Mouse (Mus musculus) midbrain, embryonic 15.5 days (tissue): ENCODE results near the gene Syt9. TPM values are rescaled to one million over a fixed set of nuclear protein-coding genes. Genes with fewer than 3 reads are reported as not detected.
A peak's percentile ranks its signal among the peaks of the same experiment; 100 is the strongest.
"Not testable (repeated sequence)": the region's sequence is repeated elsewhere in the genome, so short reads cannot be mapped to it uniquely, and the experiment has no call there.

Source experiments
- ATAC-seq: fragments of 200-750 bp; cut with Nextera tagmentation; replicated peaks from 2 replicates; pipeline ENCODE4 v1.8.0; 2017; ENCODE audit warnings: moderate TSS enrichment
- H3K27ac ChIP-seq: fragments of 300-500 bp; sonication (generic); 2 replicates; pipeline ENCODE4 v1.5.1; 2015; ENCODE audit warnings: mild to moderate bottlenecking, inconsistent platforms
- H3K27me3 ChIP-seq: fragments of 300-500 bp; sonication (generic); replicated peaks from 2 replicates; pipeline ENCODE4 v1.6.1; 2015; ENCODE audit warnings: inconsistent platforms
- H3K36me3 ChIP-seq: fragments of 300-500 bp; sonication (generic); replicated peaks from 2 replicates; pipeline ENCODE4 v1.6.1; 2015; ENCODE audit warnings: inconsistent platforms
- H3K4me1 ChIP-seq: fragments of 300-500 bp; sonication (generic); 2 replicates; pipeline ENCODE4 v1.6.1; 2015; ENCODE audit warnings: inconsistent platforms
- H3K4me2 ChIP-seq: fragments of 300-500 bp; sonication (generic); 2 replicates; pipeline ENCODE4 v1.6.1; 2015; ENCODE audit warnings: inconsistent platforms, mild to moderate bottlenecking, moderate library complexity
- H3K4me3 ChIP-seq: fragments of 300-500 bp; sonication (generic); 2 replicates; pipeline ENCODE4 v1.5.1; 2015; ENCODE audit warnings: mild to moderate bottlenecking, inconsistent platforms
- H3K9ac ChIP-seq: fragments of 300-500 bp; sonication (generic); 2 replicates; pipeline ENCODE4 v1.6.1; 2015; ENCODE audit warnings: mild to moderate bottlenecking, inconsistent platforms
- H3K9me3 ChIP-seq: fragments of 300-500 bp; sonication (generic); 2 replicates; pipeline ENCODE4 v1.6.1; 2016; ENCODE audit warnings: inconsistent platforms
- WGBS: fragments of 180-500 bp; shearing (Covaris S2); methylation state at CpG from one replicate; pipeline ENCODE4 v1.1.7; 2015; ENCODE audit warnings: mixed read lengths; 5-methylcytosine and 5-hydroxymethylcytosine counted together
- polyA plus RNA-seq: library from polyadenylated mRNA; unstranded; fragments of >200 nt; fragmentation: Nextera tagmentation; extraction: Ambion mirVana; gene quantifications from 2 replicates; pipeline ENCODE4 v1.2.1, GENCODE M21; 2015

Gene Syt9
- polyA plus RNA-seq, 1 experiment from 2014 or later, result 10.0 TPM

GRCm38 (mm10) chr7:107478979-107479965 lies 108.7 kb downstream of the Syt9 start:
- no peaks in the 10 kb centered on the region for H3K4me1 ChIP-seq
- no peak overlapping the region for H3K9ac ChIP-seq
- no peaks in the 10 kb centered on the region for H3K27me3 ChIP-seq
- no peak overlapping the region for H3K4me2 ChIP-seq
- no peak overlapping the region for H3K27ac ChIP-seq
- H3K36me3 ChIP-seq, result no peaks in the 10 kb centered on the region
- ATAC-seq, result 0 out of 2 replicates have a peak, but pooled peaks have one; percentile 39
- H3K4me3 ChIP-seq, result no peak overlapping the region
- 53% methylated on average over 7 of the region's 7 CpGs for WGBS
- no peaks in the 10 kb centered on the region for H3K9me3 ChIP-seq

DNA sequence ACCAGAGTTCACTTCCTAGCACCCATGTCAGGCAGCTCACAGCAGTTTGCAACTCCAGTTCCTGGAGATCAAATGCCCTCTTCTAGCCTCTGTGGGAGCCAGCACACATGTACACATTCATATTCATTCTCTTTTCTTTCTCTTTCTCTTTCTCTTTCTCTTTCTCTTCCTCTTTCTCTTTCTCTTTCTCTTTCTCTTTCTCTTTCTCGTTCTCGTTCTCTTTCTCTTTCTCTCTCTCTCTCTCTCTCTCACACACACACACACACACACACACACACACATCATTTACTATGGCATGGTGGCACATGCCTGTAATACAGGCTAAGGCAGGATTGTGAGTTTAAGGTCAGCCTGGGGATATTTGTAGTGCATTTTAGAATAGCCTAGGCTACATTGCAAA lies 115.2 kb downstream of the Syt9 start:
- ATAC-seq, H3K4me3 ChIP-seq, H3K27me3 ChIP-seq, H3K4me2 ChIP-seq, H3K9me3 ChIP-seq, H3K4me1 ChIP-seq, H3K27ac ChIP-seq, H3K36me3 ChIP-seq, H3K9ac ChIP-seq: not testable (repeated sequence)
- 79% methylated on average over 2 of the region's 2 CpGs for WGBS

- H3K9ac ChIP-seq, result no peak overlapping the region
- H3K9me3 ChIP-seq, result no peaks in the 10 kb centered on the region
- ATAC-seq, result no peak
- no peaks in the 10 kb centered on the region for H3K27me3 ChIP-seq
- no peak overlapping the region for H3K4me2 ChIP-seq
- H3K4me3 ChIP-seq, result no peak overlapping the region
- no peaks in the 10 kb centered on the region for H3K36me3 ChIP-seq
- no peaks in the 10 kb centered on the region for H3K4me1 ChIP-seq
- H3K27ac ChIP-seq, result no peak overlapping the region
Measured at GRCm38 (mm10) chr7:107495428-107495827, 124.9 kb downstream of the Syt9 start.

- no peaks in the 10 kb centered on the region for H3K27me3 ChIP-seq
- H3K4me1 ChIP-seq, result no peaks in the 10 kb centered on the region
- ATAC-seq, result no peak
- H3K4me3 ChIP-seq, result no peak overlapping the region
- no peaks in the 10 kb centered on the region for H3K9me3 ChIP-seq
- H3K36me3 ChIP-seq, result no peaks in the 10 kb centered on the region
- no peak overlapping the region for H3K9ac ChIP-seq
- WGBS, result 82% methylated on average over 7 of the region's 7 CpGs
- no peak overlapping the region for H3K27ac ChIP-seq
- no peak overlapping the region for H3K4me2 ChIP-seq
Measured at GRCm38 (mm10) chr7:107496923-107497322, 126.4 kb downstream of the Syt9 start.

DNA sequence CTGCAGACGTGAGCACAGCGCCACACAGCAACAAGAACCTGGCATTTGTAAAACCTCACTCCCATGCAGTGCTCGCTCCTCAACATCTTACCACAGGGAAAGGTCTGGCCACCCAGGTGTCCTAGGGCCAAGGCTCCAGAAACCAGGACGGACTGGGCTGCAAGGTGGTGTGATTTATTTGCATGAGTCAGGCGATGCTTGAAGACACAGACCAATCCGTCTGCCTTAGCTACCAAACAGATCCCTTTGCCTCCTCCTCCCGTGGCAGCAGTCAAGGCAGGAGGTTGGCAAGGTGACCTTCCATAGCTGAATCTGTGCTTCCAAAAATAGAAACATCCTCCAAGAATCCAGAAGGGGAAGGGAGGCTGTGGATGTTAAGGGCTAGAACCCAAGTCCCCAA lies 130.1 kb downstream of the Syt9 start:
- no peaks in the 10 kb centered on the region for H3K27me3 ChIP-seq
- H3K9me3 ChIP-seq, result no peaks in the 10 kb centered on the region
- no peaks in the 10 kb centered on the region for H3K36me3 ChIP-seq
- H3K4me3 ChIP-seq, result no peak overlapping the region
- no peak overlapping the region for H3K27ac ChIP-seq
- no peak overlapping the region for H3K4me2 ChIP-seq
- H3K9ac ChIP-seq, result no peak overlapping the region
- peaks cover 13% of the 10 kb centered on the region; the same call in 1 of the 2 replicates for H3K4me1 ChIP-seq
- ATAC-seq, result no peak
- 85% methylated on average over 7 of the region's 7 CpGs for WGBS

DNA sequence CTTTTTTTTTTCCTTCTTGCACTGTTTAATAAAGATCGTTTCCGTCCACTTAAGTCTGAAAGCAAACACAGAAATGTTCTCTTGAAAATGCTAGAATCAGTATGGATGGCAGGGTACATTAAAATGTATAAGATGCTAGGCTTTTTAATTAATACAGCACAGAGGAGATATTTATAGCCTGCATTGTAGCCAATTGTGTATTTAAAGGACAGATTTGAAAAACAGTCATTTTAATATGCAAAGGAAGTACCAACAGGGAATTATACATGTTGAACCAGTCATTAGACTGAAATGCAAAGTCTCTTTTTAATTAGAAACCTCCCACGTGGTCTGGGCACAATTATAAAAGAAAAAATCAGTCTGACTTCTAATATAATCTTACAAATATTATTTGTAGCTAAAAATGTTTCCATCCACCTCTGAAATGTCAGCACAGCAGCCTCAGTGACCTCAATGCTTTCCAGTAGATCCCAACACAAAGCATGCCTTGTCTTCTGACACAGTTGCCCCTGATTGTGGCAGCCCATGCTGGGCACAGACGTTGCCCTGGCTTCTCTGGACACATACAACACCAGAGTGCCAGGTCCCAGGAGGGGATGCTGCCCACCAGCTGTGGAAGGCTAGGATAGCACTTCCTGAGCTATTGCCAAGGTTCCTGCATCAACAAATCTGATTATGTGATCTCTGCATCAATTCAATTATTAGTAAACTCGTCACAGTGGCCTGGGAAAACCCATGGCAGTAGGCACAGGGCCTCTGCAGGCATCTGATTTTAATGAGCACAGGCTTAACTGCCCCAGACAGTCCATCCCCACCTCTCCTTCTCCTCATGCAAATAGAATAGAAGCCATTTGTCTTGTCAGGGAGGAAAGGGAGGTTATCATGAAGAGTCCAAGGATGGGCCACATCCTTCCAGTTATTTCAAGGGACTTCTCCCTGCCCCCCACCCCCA lies 134.5 kb downstream of the Syt9 start:
- H3K9me3 ChIP-seq, result no peaks in the 10 kb centered on the region
- peak overlapping the region; percentile 65 for H3K27ac ChIP-seq
- peak; percentile 72 for ATAC-seq
- no peak overlapping the region for H3K9ac ChIP-seq
- H3K4me1 ChIP-seq, result peaks cover 13% of the 10 kb centered on the region; the same call in 1 of the 2 replicates
- no peak overlapping the region for H3K4me2 ChIP-seq
- H3K36me3 ChIP-seq, result no peaks in the 10 kb centered on the region
- 38% methylated on average over 5 of the region's 5 CpGs for WGBS
- H3K27me3 ChIP-seq, result no peaks in the 10 kb centered on the region
- H3K4me3 ChIP-seq, result no peak overlapping the region

- no peak for ATAC-seq
Measured at GRCm38 (mm10) chr7:107507920-107508319, 137.4 kb downstream of the Syt9 start.

DNA sequence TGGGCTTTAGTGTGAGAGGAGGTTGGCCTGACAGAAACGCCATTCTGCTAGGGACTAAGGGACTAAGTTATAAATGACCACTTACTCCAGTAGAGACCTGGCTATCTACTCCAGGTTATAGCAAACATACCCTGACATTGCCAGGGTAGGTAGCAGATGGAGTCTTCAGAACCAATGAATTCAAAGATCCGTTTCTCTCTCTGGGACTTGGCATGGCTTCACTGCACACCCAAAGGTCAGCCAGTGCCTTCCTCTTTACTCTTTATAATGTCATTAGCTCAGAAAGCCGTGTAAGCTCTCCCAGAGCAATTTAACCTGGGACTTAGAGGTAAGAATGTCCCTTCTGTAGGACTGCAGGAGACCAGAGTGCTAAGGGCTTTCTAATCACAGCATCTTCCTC lies 139.2 kb downstream of the Syt9 start:
- no peak for ATAC-seq
- WGBS, result 72% methylated on average over 3 of the region's 3 CpGs
- Histone ChIP-seq H3K9ac (no peak overlapping the region), H3K36me3 (no peaks in the 10 kb centered on the region), H3K27me3 (no peaks in the 10 kb centered on the region), H3K4me1 (peaks cover 5% of the 10 kb centered on the region; the same call in 1 of the 2 replicates), H3K27ac (no peak overlapping the region), H3K9me3 (no peaks in the 10 kb centered on the region), H3K4me3 (no peak overlapping the region), H3K4me2 (no peak overlapping the region)

More at GRCm38 (mm10) chr7:107507920-107508319, 137.4 kb downstream of the Syt9 start:
- Histone ChIP-seq H3K4me1 (peaks cover 13% of the 10 kb centered on the region; the same call in 1 of the 2 replicates), H3K27me3 (no peaks in the 10 kb centered on the region), H3K4me3 (no peak overlapping the region), H3K4me2 (no peak overlapping the region), H3K27ac (no peak overlapping the region), H3K9ac (no peak overlapping the region), H3K9me3 (no peaks in the 10 kb centered on the region), H3K36me3 (no peaks in the 10 kb centered on the region)
- 90% methylated on average over 3 of the region's 3 CpGs for WGBS

- Histone ChIP-seq H3K4me3 (no peak overlapping the region), H3K9me3 (no peaks in the 10 kb centered on the region), H3K36me3 (no peaks in the 10 kb centered on the region), H3K9ac (no peak overlapping the region), H3K27ac (no peak overlapping the region), H3K4me2 (no peak overlapping the region), H3K4me1 (0 out of 2 replicates have a peak, but pooled peaks cover 6% of the 10 kb centered on the region), H3K27me3 (no peaks in the 10 kb centered on the region)
- 50% methylated on average over 8 of the region's 8 CpGs for WGBS
- ATAC-seq, result peak; percentile 45
Measured at GRCm38 (mm10) chr7:107516704-107517410, 146.3 kb downstream of the Syt9 start.

DNA sequence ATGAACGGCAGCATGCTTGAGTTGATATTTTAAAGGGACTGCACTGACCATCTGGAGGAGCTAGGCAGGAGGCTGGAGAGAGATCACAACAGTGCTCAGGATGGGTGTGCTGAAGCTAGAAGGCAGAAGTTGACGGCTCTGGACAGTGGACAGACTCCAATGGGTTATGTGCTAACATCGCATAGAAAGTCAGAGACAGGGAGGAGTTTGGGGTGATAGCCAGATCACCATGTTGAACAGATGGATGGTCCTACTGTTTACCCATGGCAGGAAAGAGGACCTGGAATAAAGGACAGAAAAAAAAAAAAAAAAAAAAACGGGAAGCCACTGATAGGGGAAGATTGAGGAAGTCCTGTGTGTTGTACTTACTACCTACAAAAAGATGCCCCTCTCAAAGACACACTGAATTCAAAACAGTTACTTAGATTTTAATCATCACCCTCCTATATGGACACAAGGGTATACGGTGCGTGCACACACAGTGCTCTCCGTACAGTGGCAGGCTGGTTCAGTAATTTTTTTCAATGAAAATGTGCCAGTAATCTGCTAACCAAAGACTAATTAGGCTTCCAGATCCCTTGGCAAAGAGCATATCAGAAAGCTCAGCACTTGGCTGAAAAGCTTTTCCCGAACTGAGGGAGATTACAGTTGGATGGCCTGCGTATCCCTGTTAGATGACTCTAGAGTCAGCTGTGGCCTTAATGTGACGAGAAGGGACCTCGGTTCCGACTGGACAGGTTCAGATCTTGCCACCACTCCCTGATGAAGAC lies 148.9 kb downstream of the Syt9 start:
- H3K27ac ChIP-seq, result no peak overlapping the region
- no peaks in the 10 kb centered on the region for H3K36me3 ChIP-seq
- H3K9me3 ChIP-seq, result no peaks in the 10 kb centered on the region
- no peak overlapping the region for H3K4me2 ChIP-seq
- ATAC-seq, result no peak
- 0 out of 2 replicates have a peak, but pooled peaks cover 6% of the 10 kb centered on the region for H3K4me1 ChIP-seq
- no peak overlapping the region for H3K4me3 ChIP-seq
- H3K27me3 ChIP-seq, result no peaks in the 10 kb centered on the region
- H3K9ac ChIP-seq, result no peak overlapping the region
- 82% methylated on average over 12 of the region's 12 CpGs for WGBS

GRCm38 (mm10) chr7:107521411-107521810 lies 150.9 kb downstream of the Syt9 start:
- Histone ChIP-seq H3K9ac (no peak overlapping the region), H3K9me3 (no peaks in the 10 kb centered on the region), H3K36me3 (no peaks in the 10 kb centered on the region), H3K27me3 (no peaks in the 10 kb centered on the region), H3K4me1 (0 out of 2 replicates have a peak, but pooled peaks cover 6% of the 10 kb centered on the region), H3K27ac (no peak overlapping the region), H3K4me2 (no peak overlapping the region), H3K4me3 (no peak overlapping the region)
- ATAC-seq, result no peak
- WGBS, result 94% methylated on average over 6 of the region's 6 CpGs
